Mouse (Mus musculus) kidney, adult 11 months (tissue): Measurements from ENCODE around the gene Gm4491.

Experiments used
- DNase-seq: peaks from one replicate; pipeline ENCODE4 v3.0.0; 2022

Gm4491 gene

GRCm38 (mm10) chr14:57115823-57116544 lies at the start of gene Gm4491:
Gene Gm4491 (minus strand): TSS chr14:57115883.
- DNase-seq, result no peak

DNA sequence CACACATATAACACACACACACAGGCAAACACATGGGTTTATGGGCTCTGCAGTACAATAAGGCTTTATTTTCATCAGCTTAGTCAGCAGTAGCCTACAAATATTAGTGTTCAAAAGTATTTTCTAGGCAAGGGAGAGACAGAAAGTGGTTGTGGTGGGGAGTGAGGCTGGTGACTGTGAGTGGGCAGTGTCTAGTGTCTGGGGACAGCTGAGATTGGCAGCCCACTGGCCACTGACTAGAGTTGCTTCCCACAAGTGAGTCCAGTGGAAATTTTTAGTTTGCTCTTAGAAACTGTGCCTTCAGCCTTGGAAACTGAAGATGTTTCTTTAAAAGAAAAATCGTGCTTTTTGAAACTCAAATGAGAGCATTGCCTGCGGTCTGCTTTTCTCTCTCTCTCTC lies 46.1 kb upstream of the Gm4491 start:
- no peak for DNase-seq

DNA sequence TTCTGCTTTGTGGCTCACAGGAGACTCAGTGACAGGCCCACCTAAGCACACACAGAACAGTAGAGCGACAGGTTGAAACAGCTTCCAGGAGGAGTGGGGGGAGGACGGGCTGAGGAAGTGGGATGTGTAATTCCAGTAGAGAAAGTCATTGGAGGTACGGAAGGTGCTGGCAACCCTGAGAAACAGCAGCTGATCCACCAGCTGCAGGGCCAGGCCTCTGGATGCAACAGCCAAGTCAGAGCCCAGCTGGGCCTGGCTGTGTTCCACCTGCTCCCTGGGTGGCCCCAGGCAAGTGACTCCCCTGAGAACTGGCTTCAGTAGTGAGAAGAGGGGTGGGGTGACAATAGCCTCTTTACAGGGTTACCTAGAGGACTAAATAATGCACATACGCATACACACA lies 45.5 kb upstream of the Gm4491 start:
- no peak for DNase-seq

DNA sequence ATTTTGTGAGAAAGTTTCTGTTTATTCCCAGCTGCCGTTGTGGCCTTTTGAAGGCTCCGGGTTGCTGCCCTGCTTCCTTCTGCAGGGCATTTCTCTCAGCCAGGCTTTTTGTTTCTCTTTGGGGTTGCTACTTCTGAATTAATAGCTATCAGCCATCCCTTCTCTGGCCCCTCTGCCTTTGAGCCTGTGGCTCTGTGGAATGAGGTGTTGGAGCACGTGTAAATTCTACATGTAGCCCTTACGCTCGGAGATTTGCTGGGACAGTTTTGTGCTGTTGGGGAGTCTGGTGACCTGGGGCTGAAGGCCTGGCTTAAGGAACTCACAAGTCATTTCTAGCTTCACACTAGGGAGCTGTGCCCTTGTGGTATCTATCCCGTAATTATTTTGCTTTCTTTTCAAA lies 39.2 kb upstream of the Gm4491 start:
- no peak for DNase-seq

DNA sequence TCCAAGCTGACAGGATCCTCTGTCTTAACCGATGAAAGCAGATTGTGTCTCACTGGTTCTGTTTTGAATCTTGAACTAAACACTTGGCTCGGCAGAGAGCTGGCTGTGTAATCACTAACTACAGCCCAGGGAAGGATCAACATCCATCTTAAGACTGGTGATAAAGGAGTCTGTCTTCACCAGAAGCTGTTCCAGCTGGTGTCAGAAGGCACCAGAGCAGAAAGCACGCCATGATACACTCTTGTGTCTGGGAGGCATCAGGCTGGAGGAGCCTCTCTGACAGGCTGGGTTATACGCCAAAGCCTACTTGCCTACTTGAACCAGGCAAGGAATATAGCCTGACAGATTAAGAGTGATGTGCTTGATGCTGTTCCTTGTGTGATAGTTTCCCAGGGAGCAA lies 30.1 kb upstream of the Gm4491 start:
- DNase-seq, result no peak

- DNase-seq, result no peak
Observed at GRCm38 (mm10) chr14:57135265-57135664, 19.6 kb upstream of the Gm4491 start.

- DNase-seq, result no peak
Observed at GRCm38 (mm10) chr14:57133161-57133661, 17.5 kb upstream of the Gm4491 start, which contains the start of gene Gjb6. Gene Gjb6 (minus strand): TSS chr14:57133611.

DNA sequence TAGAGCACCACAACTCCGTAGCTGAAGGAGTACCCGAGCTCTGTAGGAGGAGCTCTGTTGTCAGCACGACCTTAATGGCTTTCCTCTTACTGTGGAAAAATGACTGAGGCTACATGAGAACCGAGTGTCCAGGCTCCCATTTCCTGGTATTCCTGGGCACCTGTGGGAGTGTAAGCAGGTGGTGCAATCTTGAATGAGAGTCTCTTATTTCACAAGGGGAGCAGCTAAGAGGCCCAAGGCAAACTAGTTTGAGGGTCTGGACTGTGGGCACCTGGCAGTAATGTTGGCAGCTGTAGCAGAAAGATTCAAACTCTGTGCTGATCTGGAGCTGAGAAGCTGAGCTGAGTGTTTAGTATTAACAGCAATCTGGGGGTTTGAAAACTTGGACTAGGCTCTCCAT lies 11.7 kb upstream of the Gm4491 start:
- DNase-seq, result no peak

- DNase-seq, result no peak
Observed at GRCm38 (mm10) chr14:57122295-57122694, 6.6 kb upstream of the Gm4491 start.

GRCm38 (mm10) chr14:57109194-57109593 lies 6.5 kb downstream of the Gm4491 start:
- no peak for DNase-seq

- no peak for DNase-seq
Observed at GRCm38 (mm10) chr14:57107916-57108315, 7.8 kb downstream of the Gm4491 start.

- peak; percentile 84 for DNase-seq
Observed at GRCm38 (mm10) chr14:57107091-57107490, 8.6 kb downstream of the Gm4491 start.

- no peak for DNase-seq
Observed at GRCm38 (mm10) chr14:57105721-57106120, 10.0 kb downstream of the Gm4491 start.

GRCm38 (mm10) chr14:57105111-57105510 lies 10.6 kb downstream of the Gm4491 start:
- no peak for DNase-seq

- DNase-seq, result peak; percentile 88
Observed at GRCm38 (mm10) chr14:57104106-57105023, 11.3 kb downstream of the Gm4491 start, which contains the start of gene Gjb2. Gene Gjb2 (minus strand): TSS chr14:57104702.

GRCm38 (mm10) chr14:57103711-57104105 lies 12.0 kb downstream of the Gm4491 start:
- DNase-seq, result no peak

GRCm38 (mm10) chr14:57103121-57103520 lies 12.6 kb downstream of the Gm4491 start:
- no peak for DNase-seq

GRCm38 (mm10) chr14:57101623-57102022 lies 14.1 kb downstream of the Gm4491 start:
- no peak for DNase-seq

- no peak for DNase-seq
Observed at GRCm38 (mm10) chr14:57095855-57096254, 19.8 kb downstream of the Gm4491 start.

DNA sequence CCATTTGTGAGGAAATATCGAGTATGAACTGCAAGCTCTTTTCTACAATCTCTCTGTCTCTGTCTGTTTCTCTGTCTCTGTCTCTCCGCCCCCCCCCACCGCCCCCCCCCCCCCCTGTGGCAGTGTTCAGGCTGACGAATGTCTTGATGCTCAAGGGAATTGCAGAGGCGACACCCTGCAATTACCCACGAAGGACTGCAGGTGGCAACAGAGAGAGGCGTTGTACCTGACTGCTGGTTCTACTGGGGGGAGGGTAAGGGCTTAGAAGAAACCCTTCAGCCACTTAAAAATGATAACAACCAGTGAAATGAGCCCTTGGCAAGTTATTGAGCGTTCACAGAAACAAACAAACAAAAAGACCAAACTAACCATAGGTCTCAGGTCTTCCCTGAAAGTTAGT lies 22.7 kb downstream of the Gm4491 start:
- DNase-seq, result peak; percentile 65

GRCm38 (mm10) chr14:57090001-57090400 lies 25.7 kb downstream of the Gm4491 start:
- no peak for DNase-seq

DNA sequence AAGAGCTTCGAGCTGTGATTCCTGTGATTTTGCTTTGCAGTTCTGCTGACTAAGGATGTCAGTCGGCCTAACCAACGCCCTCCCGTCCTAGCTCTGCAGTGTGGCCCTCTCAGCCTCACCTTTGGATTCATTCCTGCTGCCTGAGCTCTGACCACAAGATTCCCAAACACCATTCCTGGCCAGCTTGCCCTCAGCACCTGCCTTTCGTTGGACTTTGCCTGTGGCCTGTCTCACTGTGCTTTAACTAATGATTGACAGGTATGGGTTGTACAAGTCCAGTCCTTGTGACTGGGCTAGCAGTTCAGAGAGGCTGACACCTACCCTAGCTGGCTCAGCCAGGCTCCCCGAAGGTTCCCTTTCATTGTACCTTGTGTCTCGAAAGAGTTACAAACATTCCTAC lies 26.6 kb downstream of the Gm4491 start:
- peak; percentile 95 for DNase-seq

- DNase-seq, result peak; percentile 69
Observed at GRCm38 (mm10) chr14:57084180-57084668, 31.5 kb downstream of the Gm4491 start.

GRCm38 (mm10) chr14:57082863-57083262 lies 32.8 kb downstream of the Gm4491 start:
- DNase-seq, result no peak
